Mouse (Mus musculus) small intestine, adult 2 months (tissue): ENCODE data around the gene Evi2.

Experiments
- CTCF ChIP-seq: fragments of 200-500 bp; IDR thresholded peaks from 2 replicates; pipeline ENCODE4 v1.5.1; 2012; ENCODE audit warnings: low read depth, mild to moderate bottlenecking, control low read depth, inconsistent platforms, low read length, moderate library complexity, mixed read lengths; ENCODE audit not compliant: insufficient replicate concordance, insufficient read length; ENCODE audit errors: extremely low read depth
- POLR2A ChIP-seq: fragments of 200-500 bp; IDR thresholded peaks from 2 replicates; pipeline ENCODE4 v1.6.1; 2012; ENCODE audit warnings: low read depth, mild to moderate bottlenecking, control low read depth, inconsistent platforms, low read length, moderate library complexity

- no peak for TF ChIP-seq POLR2A
- no peak for TF ChIP-seq CTCF
Measured at GRCm38 (mm10) chr11:79515331-79515730, 15.1 kb downstream of the Evi2 start.
